Mouse (Mus musculus) frontal cortex, postnatal 10 days (tissue): ENCODE results near the gene Fer1l4.

ENCODE experiments used
- DNase-seq, 2 experiments: peaks; one replicate each; pipeline ENCODE4 v3.0.0; 2022; ENCODE audit warnings: low spot score in 2 of 2, mixed read lengths in 1 of 2

Fer1l4 gene

GRCm38 (mm10) chr2:156007888-156008532 lies 44.7 kb downstream of the Fer1l4 start, which contains the start of the genes 6430550D23Rik and Ergic3:
6430550D23Rik (minus strand) TSS chr2:156007977.
Ergic3 (plus strand) TSS chr2:156008045.
- DNase-seq: peak; percentile 97 to 98

DNA sequence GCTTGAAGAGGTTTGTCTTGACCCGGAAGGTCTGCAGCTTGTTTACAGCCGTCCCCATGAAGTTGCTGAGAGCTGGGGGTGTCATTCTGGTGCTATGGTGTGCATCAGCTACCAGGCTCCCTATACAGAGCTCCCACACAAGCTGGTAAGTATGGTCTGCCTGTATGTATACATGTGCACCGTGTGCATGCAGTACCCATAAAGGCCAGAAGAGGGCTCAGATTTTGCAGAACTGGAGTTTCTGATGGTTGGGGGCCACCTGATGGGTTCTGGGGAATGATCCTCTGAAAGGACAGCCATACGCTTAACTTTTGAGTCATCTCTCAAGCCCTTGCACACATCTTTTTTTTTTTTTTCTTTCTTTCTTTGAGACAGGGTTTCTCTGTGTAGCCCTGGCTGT lies 47.4 kb downstream of the Fer1l4 start:
- DNase-seq: no peak

- DNase-seq: peak; percentile 36 to 63
Measured at GRCm38 (mm10) chr2:155991863-155992321, 60.9 kb downstream of the Fer1l4 start.

DNA sequence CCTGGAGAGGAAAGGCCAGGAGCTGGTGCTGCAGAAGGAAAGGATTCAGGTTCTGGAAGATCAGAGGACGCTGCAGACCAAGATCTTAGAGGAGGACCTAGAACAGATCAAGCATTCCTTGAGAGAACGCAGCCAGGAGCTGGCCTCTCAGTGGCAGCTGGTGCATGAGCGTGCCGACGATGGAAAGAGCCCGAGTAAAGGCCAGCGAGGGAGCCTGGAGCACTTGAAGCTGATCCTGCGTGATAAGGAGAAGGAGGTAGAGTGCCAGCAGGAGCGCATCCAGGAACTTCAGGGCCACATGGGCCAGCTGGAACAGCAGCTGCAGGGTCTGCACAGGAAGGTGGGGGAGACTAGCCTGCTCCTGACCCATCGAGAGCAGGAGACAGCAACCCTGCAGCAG lies 61.6 kb downstream of the Fer1l4 start:
- no peak for DNase-seq

- DNase-seq: no peak
Measured at GRCm38 (mm10) chr2:155989085-155989484, 63.7 kb downstream of the Fer1l4 start.

GRCm38 (mm10) chr2:155987131-155987530 lies 65.6 kb downstream of the Fer1l4 start:
- no peak for DNase-seq

DNA sequence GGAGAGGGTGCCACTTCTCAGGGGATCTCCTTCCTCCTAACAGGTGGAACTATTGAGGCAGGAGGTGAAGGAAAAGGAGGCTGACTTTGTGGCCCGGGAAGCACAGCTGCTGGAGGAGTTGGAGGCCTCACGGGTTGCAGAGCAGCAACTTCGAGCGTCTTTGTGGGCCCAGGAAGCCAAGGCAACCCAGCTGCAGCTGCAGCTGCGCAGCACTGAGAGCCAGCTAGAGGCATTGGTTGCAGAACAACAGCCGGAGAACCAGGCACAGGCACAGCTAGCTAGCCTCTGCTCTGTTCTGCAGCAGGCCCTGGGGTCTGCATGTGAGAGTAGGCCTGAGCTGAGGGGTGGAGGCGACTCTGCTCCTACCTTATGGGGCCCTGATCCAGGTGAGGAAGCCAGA lies 67.0 kb downstream of the Fer1l4 start:
- no peak for DNase-seq

- no peak for DNase-seq
Measured at GRCm38 (mm10) chr2:155979328-155979991, 73.3 kb downstream of the Fer1l4 start.

- DNase-seq: no peak
Measured at GRCm38 (mm10) chr2:155974087-155974731, 78.5 kb downstream of the Fer1l4 start.

DNA sequence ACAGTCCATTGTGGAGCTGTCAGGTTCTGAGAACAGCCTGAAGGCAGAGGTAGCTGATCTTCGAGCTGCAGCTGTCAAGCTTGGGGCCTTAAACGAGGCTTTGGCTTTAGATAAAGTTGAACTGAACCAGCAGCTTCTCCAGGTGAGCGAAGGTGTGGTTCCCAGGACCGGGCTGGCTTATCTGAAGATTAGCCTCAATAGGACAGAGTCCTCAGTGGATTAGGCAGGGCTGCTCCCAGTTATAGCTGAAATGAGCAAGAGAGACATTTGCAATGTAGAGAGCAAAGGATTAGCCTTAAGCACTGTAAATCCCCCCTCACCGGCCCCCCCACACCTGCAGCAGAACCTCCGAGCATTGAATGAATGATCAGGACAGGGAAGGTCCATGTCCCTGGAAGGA lies 79.4 kb downstream of the Fer1l4 start:
- DNase-seq: no peak
